Mouse (Mus musculus) ES-E14 (cell line): ENCODE measurements around the gene Kif11. TPM values are rescaled to one million over a fixed set of nuclear protein-coding genes. Genes with fewer than 3 reads are reported as not detected.

Source experiments
- DNase-seq: peaks from one replicate; pipeline ENCODE4 v3.0.0-alpha.2; 2013; ENCODE audit warnings: low read depth, low spot score
- H3K27ac ChIP-seq: 2 replicates; pipeline ENCODE4 v1.5.1; 2012; ENCODE audit warnings: low read depth, mild to moderate bottlenecking, low read length, moderate library complexity, mixed read lengths; ENCODE audit not compliant: poor library complexity, insufficient read depth, severe bottlenecking
- H3K36me3 ChIP-seq: 2 replicates; pipeline ENCODE4 v1.6.1; 2012; ENCODE audit warnings: mild to moderate bottlenecking, low read length, moderate library complexity, mixed read lengths; ENCODE audit not compliant: control insufficient read depth, poor library complexity, insufficient read depth, severe bottlenecking
- H3K4me1 ChIP-seq, 2 experiments: fragments of 150-350 bp in 1 of 2; sonication (generic) in 1 of 2; 2 replicates each; pipeline ENCODE4 v1.6.1; 2012; ENCODE audit warnings: low read length in 2 of 2, mild to moderate bottlenecking in 1 of 2, mixed read lengths in 1 of 2; ENCODE audit not compliant: control insufficient read depth in 2 of 2, insufficient read depth in 2 of 2, poor library complexity in 1 of 2
- H3K4me3 ChIP-seq, 2 experiments: fragments of 150-350 bp in 1 of 2; sonication (generic) in 1 of 2; 2 replicates each; pipeline ENCODE4 v1.5.1; 2012; ENCODE audit warnings: low read length in 2 of 2, low read depth in 1 of 2, mild to moderate bottlenecking in 1 of 2, mixed read lengths in 1 of 2; ENCODE audit not compliant: insufficient read depth in 1 of 2, poor library complexity in 1 of 2, severe bottlenecking in 1 of 2
- H3K9ac ChIP-seq: 2 replicates; pipeline ENCODE4 v1.6.1; 2012; ENCODE audit warnings: low read depth, mild to moderate bottlenecking, low read length, mixed read lengths; ENCODE audit not compliant: poor library complexity, insufficient read depth, severe bottlenecking
- H3K9me3 ChIP-seq: fragments of 150-350 bp; sonication (generic); 2 replicates; pipeline ENCODE4 v1.6.1; 2012; ENCODE audit warnings: low read depth, mild to moderate bottlenecking, low read length; ENCODE audit not compliant: control insufficient read depth, insufficient read depth
- CHD2 ChIP-seq: IDR thresholded peaks from 2 replicates; pipeline ENCODE4 v1.6.1; 2014; ENCODE audit warnings: mild to moderate bottlenecking, low read depth, low read length, inconsistent platforms
- HCFC1 ChIP-seq: IDR thresholded peaks from 2 replicates; pipeline ENCODE4 v1.6.1; 2012; ENCODE audit warnings: low read length, inconsistent platforms, borderline replicate concordance; ENCODE audit not compliant: insufficient read depth
- MAFK ChIP-seq: IDR thresholded peaks from 2 replicates; pipeline ENCODE4 v1.6.1; 2014; ENCODE audit warnings: mild to moderate bottlenecking, low read depth, low read length, inconsistent platforms; ENCODE audit not compliant: insufficient read depth
- ZC3H11A ChIP-seq: IDR thresholded peaks from 2 replicates; pipeline ENCODE4 v1.6.1; 2012; ENCODE audit warnings: low read depth, mild to moderate bottlenecking, inconsistent platforms, low read length, borderline replicate concordance
- ZNF384 ChIP-seq: IDR thresholded peaks from 2 replicates; pipeline ENCODE4 v1.6.1; 2012; ENCODE audit warnings: low read depth, low read length, inconsistent platforms
- in situ Hi-C, 2 experiments: fragments of 600-800 bp; cut with MboI; formaldehyde crosslinking; loops; one replicate each; pipeline ENCODE4 v1.15.1; 2025; ENCODE audit warnings: low sequenced_read_pairs in 2 of 2, inconsistent platforms in 1 of 2; ENCODE audit not compliant: unreplicated experiment in 2 of 2
- total RNA-seq: library from RNA; depleted of rRNA; stranded (reverse); fragments of 300-350 nt; gene quantifications from 2 replicates; pipeline ENCODE4 v1.2.3, GENCODE M21; 2012

The Kif11 gene
- total RNA-seq, 1 experiment: 59.4 TPM

DNA sequence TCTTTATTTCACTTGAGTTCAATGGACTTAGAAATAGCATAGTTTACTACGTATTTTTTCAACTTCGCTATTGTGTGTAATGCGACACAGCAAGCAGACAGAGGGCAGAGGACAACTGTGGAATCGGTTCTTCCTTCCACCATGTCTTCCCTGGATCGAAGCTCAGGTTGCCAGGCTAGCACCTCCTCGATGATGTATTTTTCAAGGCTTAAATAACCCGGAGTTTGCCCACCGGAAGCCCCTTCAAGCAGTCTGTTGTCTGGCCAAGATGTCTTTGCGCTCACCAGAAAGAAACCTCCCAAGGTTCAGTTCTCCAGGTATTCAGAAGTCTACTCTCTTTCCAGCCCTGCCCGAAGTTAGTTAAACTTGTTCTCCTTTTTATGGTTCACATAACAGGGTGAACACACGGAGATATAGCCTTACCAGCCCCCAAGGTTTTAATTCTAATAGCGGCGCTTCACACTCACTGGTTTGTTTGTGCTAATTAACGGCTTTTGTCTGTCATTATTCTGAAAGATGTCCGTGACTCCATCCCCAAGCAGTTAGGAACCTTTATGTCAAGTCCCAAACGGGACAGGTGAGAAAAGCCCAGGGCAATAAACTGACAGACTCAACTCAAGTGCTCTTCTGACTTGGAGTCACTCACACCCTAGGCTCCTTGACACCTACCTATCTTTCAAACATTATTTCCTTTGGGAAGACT, 56.8 kb downstream of the Kif11 start:
- in situ Hi-C loops: no loop called here
- Histone ChIP-seq H3K36me3 (no peaks in the 10 kb centered on the region), H3K4me3 (no peak overlapping the region), H3K9me3 (no peaks in the 10 kb centered on the region), H3K9ac (no peak overlapping the region), H3K27ac (no peak overlapping the region), H3K4me1 (peaks cover 6 to 11% of the 10 kb centered on the region in 2 experiments; a peak in 2 of 4 replicates)
- no peak for DNase-seq
- TF ChIP-seq ZC3H11A (no peak), HCFC1 (no peak), ZNF384 (no peak), MAFK (no peak), CHD2 (no peak)

DNA sequence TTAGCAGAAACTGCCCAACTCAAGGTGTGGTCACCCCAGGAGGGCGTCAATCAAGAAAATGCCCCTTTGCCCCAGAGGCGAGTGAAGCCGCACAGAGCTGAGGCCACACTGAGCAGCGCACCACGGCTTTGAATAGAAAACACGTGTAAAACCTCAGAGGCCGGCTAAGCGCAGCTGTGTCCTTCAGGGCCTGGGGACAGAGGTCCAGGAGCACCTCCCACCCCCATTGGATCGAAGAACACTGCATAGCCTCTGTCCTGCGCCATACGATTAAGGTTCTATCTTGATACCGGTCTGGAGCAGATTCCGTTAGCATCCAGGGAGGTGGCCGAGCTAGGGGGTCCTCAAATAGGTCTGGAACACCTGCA, 57.7 kb downstream of the Kif11 start:
- no peak overlapping the region for H3K27ac ChIP-seq
- peak overlapping the region; percentile 19; the same call in 1 of the 2 replicates for H3K9ac ChIP-seq
- no peak for DNase-seq
- no peaks in the 10 kb centered on the region for H3K9me3 ChIP-seq
- H3K4me1 ChIP-seq: peaks cover 6 to 11% of the 10 kb centered on the region in 2 experiments; a peak in 2 of 4 replicates
- in situ Hi-C loops: no loop called here
- TF ChIP-seq CHD2 (no peak), ZC3H11A (no peak), ZNF384 (no peak), HCFC1 (peak; percentile 19; the same call in 1 of the 2 replicates)
- peak overlapping the region; percentile 83 to 93 for H3K4me3 ChIP-seq
- no peaks in the 10 kb centered on the region for H3K36me3 ChIP-seq

DNA sequence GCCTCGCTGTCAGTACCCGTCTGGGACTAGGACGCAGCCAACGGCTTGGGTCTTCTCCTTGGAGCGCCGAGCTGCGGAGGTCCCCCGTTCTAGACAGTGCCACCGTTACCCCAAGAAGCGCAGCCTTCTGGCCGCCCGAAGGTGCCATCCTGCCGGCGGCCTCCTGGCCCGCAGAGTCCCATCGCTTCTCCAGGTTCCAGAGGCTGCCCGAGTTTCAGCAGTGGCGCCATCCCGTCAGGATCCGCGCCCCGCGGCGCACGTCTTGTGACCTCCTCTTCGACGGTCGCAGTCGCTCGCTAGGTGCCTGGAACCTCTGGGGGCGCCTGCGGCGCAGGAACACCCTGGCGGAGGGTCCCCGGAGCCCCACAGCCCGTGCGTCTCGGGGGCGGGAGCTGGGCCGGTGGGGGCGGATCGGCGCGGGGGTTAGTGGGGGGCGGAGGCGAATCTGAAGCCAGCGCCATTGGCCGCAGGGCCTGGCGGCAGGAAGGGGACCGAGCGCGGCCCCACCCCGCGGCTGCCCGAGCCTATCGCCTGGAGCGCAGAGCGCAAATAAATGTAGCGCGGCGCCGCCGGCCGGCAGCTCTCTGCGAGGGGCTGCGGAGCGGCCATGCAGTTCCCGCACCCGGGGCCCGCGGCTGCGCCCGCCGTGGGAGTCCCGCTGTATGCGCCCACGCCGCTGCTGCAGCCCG, 58.2 kb downstream of the Kif11 start, which contains the start of gene Hhex:
Gene Hhex, plus strand, starts transcription at position 548 of the 689 bp plus-strand sequence.
- in situ Hi-C loops: no loop called here
- TF ChIP-seq CHD2 (no peak), ZC3H11A (no peak), MAFK (no peak), ZNF384 (no peak), HCFC1 (no peak; the same call in 1 of the 2 replicates)
- H3K9ac ChIP-seq: peak within 1 kb of the TSS; percentile 86
- H3K27ac ChIP-seq: no peak within 1 kb of the TSS
- peak within 1 kb of the TSS; percentile 83 to 93 for H3K4me3 ChIP-seq
- H3K4me1 ChIP-seq: peaks cover 6 to 11% of the 10 kb centered on the region in 2 experiments; a peak in 2 of 4 replicates
- no peaks in the 10 kb centered on the region for H3K9me3 ChIP-seq
- H3K36me3 ChIP-seq: no peaks in the 10 kb centered on the region
- DNase-seq: peak; percentile 59

- Histone ChIP-seq H3K27ac (no peak overlapping the region), H3K9me3 (no peaks in the 10 kb centered on the region), H3K36me3 (no peaks in the 10 kb centered on the region), H3K9ac (peak overlapping the region; percentile 86), H3K4me3 (peak overlapping the region; percentile 83 to 93), H3K4me1 (peaks cover 6 to 11% of the 10 kb centered on the region in 2 experiments; a peak in 2 of 4 replicates)
- no peak for TF ChIP-seq ZC3H11A
- TF ChIP-seq MAFK: no peak
- no peak for TF ChIP-seq CHD2
- TF ChIP-seq ZNF384: no peak
- TF ChIP-seq HCFC1: no peak
- peak; percentile 15 for DNase-seq
- in situ Hi-C loops: no loop called here
Measured at GRCm38 (mm10) chr19:37435041-37435852, 59.0 kb downstream of the Kif11 start.
